Comparison of ENCODE assay signal across 22 mouse cellular contexts in genomic region chr9:103627404-103627900, GRCm38 (mm10).
DNase-seq lines count a peak whose midpoint lies in the region; ATAC-seq and TF ChIP-seq lines count a peak whose summit lies in the region.
"Had no signal": no experiment of that assay in that cellular context is flagged by ENCODE, and none has a peak within 500 bp of the region (broad histone marks: within the 10 kb centered on the region; RNA-seq: fewer than 3 reads in every experiment).

No protein-coding gene starts in this region.

- DNase-seq in cerebellum, adult 2 months: peak; percentile 46 to 54
- DNase-seq in cerebellum, adult 9-10 months: no peak
- peak; percentile 80 for DNase-seq in heart, adult 11 months
- DNase-seq in heart, adult 18-20 months: no peak
- peak; percentile 68 for DNase-seq in midbrain, embryonic 11.5 days (ENCODE audit: low spot score, missing footprints)
- DNase-seq in brain, adult 2 months (ENCODE audit: low read depth, low spot score): peak; percentile 62
- DNase-seq: adrenal gland, adult 8-10 months; adrenal gland, postnatal 36 days; B cell, adult 2 months; embryo, embryonic 11 days; gastrocnemius, postnatal 36 days; heart, adult 2 months had no signal

- WGBS in cerebellum, adult 2 months: 50% methylated on average over 8 of the region's 8 CpGs
- 84% methylated on average over 8 of the region's 8 CpGs for WGBS in midbrain, embryonic 11.5 days
- 82% methylated on average over 8 of the region's 8 CpGs for WGBS in midbrain, embryonic 16.5 days

- peaks cover 40% of the 10 kb centered on the region for H3K4me1 ChIP-seq in cerebellum, adult 2 months (ENCODE audit: control insufficient read depth, insufficient read depth, low read length)
- peaks cover 15% of the 10 kb centered on the region for H3K4me1 ChIP-seq in midbrain, embryonic 11.5 days (ENCODE audit: control insufficient read depth, insufficient read depth, low read length)
- H3K4me1 ChIP-seq in midbrain, embryonic 16.5 days (ENCODE audit: control insufficient read depth, insufficient read depth, low read length): peaks cover 7% of the 10 kb centered on the region; the same call in 1 of the 2 replicates
- H3K4me1 ChIP-seq: embryonic facial prominence, embryonic 15.5 days had no signal

- H3K4me2 ChIP-seq in midbrain, embryonic 11.5 days: no peak overlapping the region
- no peak overlapping the region for H3K4me2 ChIP-seq in midbrain, embryonic 16.5 days (ENCODE audit: low read length)
- H3K4me2 ChIP-seq: embryonic facial prominence, embryonic 15.5 days; heart, embryonic 12.5 days; hindbrain, embryonic 13.5 days had no signal

- no peaks in the 10 kb centered on the region for H3K9me3 ChIP-seq in midbrain, embryonic 11.5 days (ENCODE audit: control insufficient read depth, low read length)
- H3K9me3 ChIP-seq in midbrain, embryonic 16.5 days (replicated peaks; ENCODE audit: control insufficient read depth, low read length, poor library complexity, severe bottlenecking): no peaks in the 10 kb centered on the region
- H3K9me3 ChIP-seq: embryonic facial prominence, embryonic 15.5 days; forebrain, embryonic 10.5 days; heart, embryonic 12.5 days; hindbrain, embryonic 13.5 days had no signal

- H3K27ac ChIP-seq in cerebellum, adult 2 months (ENCODE audit: insufficient read depth, low read length): peak overlapping the region; percentile 45; the same call in 1 of the 2 replicates
- H3K27ac ChIP-seq in midbrain, embryonic 11.5 days (ENCODE audit: low read depth, low read length): no peak overlapping the region
- no peak overlapping the region for H3K27ac ChIP-seq in midbrain, embryonic 16.5 days (ENCODE audit: low read length)
- H3K27ac ChIP-seq: embryonic facial prominence, embryonic 15.5 days; forebrain, embryonic 10.5 days; heart, adult 2 months; hindbrain, embryonic 13.5 days; hindbrain, postnatal 0 days had no signal

- no peak overlapping the region for H3K4me3 ChIP-seq in cerebellum, adult 2 months (replicated peaks; ENCODE audit: insufficient read depth, low read depth, low read length)
- no peak overlapping the region for H3K4me3 ChIP-seq in midbrain, embryonic 11.5 days (ENCODE audit: low read depth, low read length)
- no peak overlapping the region for H3K4me3 ChIP-seq in midbrain, embryonic 16.5 days (ENCODE audit: low read depth, low read length)
- H3K4me3 ChIP-seq: embryonic facial prominence, embryonic 15.5 days; erythroblast, embryonic 14.5 days; forebrain, embryonic 10.5 days; heart, adult 2 months; heart, embryonic 12.5 days; hindbrain, embryonic 13.5 days had no signal

- no peaks in the 10 kb centered on the region for H3K27me3 ChIP-seq in cerebellum, adult 2 months (ENCODE audit: control insufficient read depth, insufficient read depth, low read length)
- H3K27me3 ChIP-seq in midbrain, embryonic 11.5 days (ENCODE audit: control insufficient read depth, insufficient read depth, low read length): no peaks in the 10 kb centered on the region
- H3K27me3 ChIP-seq in midbrain, embryonic 16.5 days (ENCODE audit: control insufficient read depth, insufficient read depth, low read depth, low read length): no peaks in the 10 kb centered on the region
- H3K27me3 ChIP-seq: embryonic facial prominence, embryonic 15.5 days; heart, embryonic 12.5 days had no signal

- no peaks in the 10 kb centered on the region for H3K36me3 ChIP-seq in midbrain, embryonic 11.5 days (ENCODE audit: control insufficient read depth, insufficient read depth, low read length)
- no peaks in the 10 kb centered on the region for H3K36me3 ChIP-seq in midbrain, embryonic 16.5 days (ENCODE audit: control insufficient read depth, insufficient read depth, low read length)
- H3K36me3 ChIP-seq: embryonic facial prominence, embryonic 15.5 days; forebrain, embryonic 10.5 days; G1E; heart, embryonic 12.5 days; hindbrain, embryonic 13.5 days had no signal

- no peak for TF ChIP-seq CTCF in cerebellum, adult 2 months (IDR thresholded peaks at IDR 0.05; ENCODE audit: borderline replicate concordance, insufficient read depth, low read depth, low read length)

- no peak overlapping the region for H3K9ac ChIP-seq in midbrain, embryonic 11.5 days (ENCODE audit: low read length)
- H3K9ac ChIP-seq in midbrain, embryonic 16.5 days (ENCODE audit: low read depth, low read length): no peak overlapping the region
- H3K9ac ChIP-seq: embryonic facial prominence, embryonic 15.5 days; heart, embryonic 12.5 days; hindbrain, embryonic 13.5 days had no signal

- TF ChIP-seq POLR2A in cerebellum, adult 2 months (IDR thresholded peaks at IDR 0.05; ENCODE audit: borderline replicate concordance, insufficient read depth, low read length): no peak

- ATAC-seq in midbrain, embryonic 11.5 days (ENCODE audit: low FRiP score): no peak
- ATAC-seq in midbrain, embryonic 16.5 days: no peak
- ATAC-seq: CD4-positive, CD25-positive, alpha-beta regulatory T cell, adult 4 months; forebrain, embryonic 14.5 days; hindbrain, postnatal 0 days had no signal

Comparison
In these comparisons a context has a peak if more than half of its experiments do, and no peak if none do; other contexts are left out.
1. DNase-seq: peak in cerebellum, adult 2 months (2 of 2), heart, adult 11 months (single experiment), midbrain, embryonic 11.5 days (single experiment) and brain, adult 2 months (single experiment); none in cerebellum, adult 9-10 months (single experiment) and heart, adult 18-20 months (0 of 2).